Mouse (Mus musculus) heart, embryonic 12.5 days (tissue): ENCODE data around the gene 1110051M20Rik. TPM values are rescaled to one million over a fixed set of nuclear protein-coding genes. Genes with fewer than 3 reads are reported as not detected.
A peak's percentile ranks its signal among the peaks of the same experiment; 100 is the strongest.

Source experiments
- ATAC-seq: fragments of 200-750 bp; cut with Nextera tagmentation; 2 replicates; pipeline ENCODE4 v1.8.0; 2017; ENCODE audit warnings: moderate TSS enrichment, moderate library complexity; ENCODE audit not compliant: insufficient number of reproducible peaks, low FRiP score
- H3K27ac ChIP-seq: fragments of 300-500 bp; sonication (generic); 2 replicates; pipeline ENCODE4 v1.5.1; 2016; ENCODE audit warnings: mild to moderate bottlenecking, moderate library complexity; ENCODE audit not compliant: poor library complexity, severe bottlenecking
- H3K27me3 ChIP-seq: fragments of 300-500 bp; sonication (generic); replicated peaks from 2 replicates; pipeline ENCODE4 v1.6.1; 2016; ENCODE audit warnings: mild to moderate bottlenecking, moderate library complexity
- H3K36me3 ChIP-seq: fragments of 300-500 bp; sonication (generic); 2 replicates; pipeline ENCODE4 v1.6.1; 2016; ENCODE audit warnings: mild to moderate bottlenecking, moderate library complexity
- H3K4me1 ChIP-seq: fragments of 300-500 bp; sonication (generic); replicated peaks from 2 replicates; pipeline ENCODE4 v1.6.1; 2016; ENCODE audit warnings: mild to moderate bottlenecking
- H3K4me2 ChIP-seq: fragments of 300-500 bp; sonication (generic); 2 replicates; pipeline ENCODE4 v1.6.1; 2016; ENCODE audit warnings: mild to moderate bottlenecking, moderate library complexity
- H3K4me3 ChIP-seq: fragments of 300-500 bp; sonication (generic); 2 replicates; pipeline ENCODE4 v1.5.1; 2016; ENCODE audit warnings: mild to moderate bottlenecking
- H3K9ac ChIP-seq: fragments of 300-500 bp; sonication (generic); 2 replicates; pipeline ENCODE4 v1.6.1; 2016; ENCODE audit warnings: mild to moderate bottlenecking, moderate library complexity
- H3K9me3 ChIP-seq: fragments of 300-500 bp; sonication (generic); replicated peaks from 2 replicates; pipeline ENCODE4 v1.6.1; 2016; ENCODE audit warnings: mild to moderate bottlenecking, moderate library complexity
- WGBS: fragments of 180-500 bp; shearing (Covaris S2); methylation state at CpG from one replicate; pipeline ENCODE4 v1.1.7; 2016; 5-methylcytosine and 5-hydroxymethylcytosine counted together
- polyA plus RNA-seq: library from polyadenylated mRNA; unstranded; fragments of >200 nt; fragmentation: Nextera tagmentation; extraction: Ambion mirVana; gene quantifications from 2 replicates; pipeline ENCODE4 v1.2.1, GENCODE M21; 2016

1110051M20Rik gene
- polyA plus RNA-seq, 1 experiment from 2014 or later = 35.7 TPM

DNA sequence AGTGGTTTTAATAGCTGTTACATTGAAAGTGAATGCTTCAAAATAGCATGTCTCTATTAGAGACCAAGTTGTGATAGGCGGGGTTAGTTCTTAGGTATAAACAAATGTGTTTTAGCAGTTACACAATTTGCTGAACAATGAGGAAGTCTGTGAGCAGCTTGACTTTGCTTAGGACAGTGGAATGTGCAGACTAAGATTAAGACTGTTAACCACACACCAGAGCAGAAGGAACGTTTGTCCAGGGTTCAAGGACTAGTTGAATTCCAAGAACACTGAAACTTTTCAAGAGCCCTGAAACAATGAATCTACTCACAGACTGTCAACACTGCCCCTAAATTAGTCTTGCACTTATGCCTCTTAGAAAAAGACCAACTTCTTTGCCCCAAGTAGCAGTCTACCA, 2.8 kb downstream of the 1110051M20Rik start:
- H3K36me3 ChIP-seq = no peaks in the 10 kb centered on the region
- H3K9ac ChIP-seq = no peak overlapping the region
- no peak overlapping the region for H3K4me3 ChIP-seq
- no peak overlapping the region for H3K27ac ChIP-seq
- H3K4me2 ChIP-seq = no peak overlapping the region
- peaks cover 21% of the 10 kb centered on the region for H3K4me1 ChIP-seq
- H3K27me3 ChIP-seq = no peaks in the 10 kb centered on the region
- ATAC-seq = no peak
- WGBS = 54% methylated on average over 2 of the region's 2 CpGs
- no peaks in the 10 kb centered on the region for H3K9me3 ChIP-seq

DNA sequence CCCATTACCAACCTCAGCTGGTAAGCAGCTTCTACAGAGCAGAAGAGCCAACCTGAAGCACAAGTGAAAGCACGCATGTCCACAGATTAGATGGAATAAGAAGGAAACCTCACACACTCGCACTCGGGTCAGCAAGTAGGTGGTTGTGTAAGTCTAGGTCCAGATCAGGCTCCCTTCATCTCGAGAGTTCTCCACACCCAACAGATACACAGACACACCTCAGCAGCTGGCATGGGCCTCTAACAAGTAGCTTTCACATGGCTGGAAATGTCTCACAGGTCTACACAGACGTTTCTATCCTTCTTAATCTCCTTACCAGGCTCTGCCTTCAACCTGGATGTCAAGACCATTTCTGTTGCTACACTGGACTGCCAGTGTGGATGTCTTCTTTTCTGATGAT, 3.8 kb downstream of the 1110051M20Rik start:
- Histone ChIP-seq H3K9me3 (no peaks in the 10 kb centered on the region), H3K9ac (no peak overlapping the region), H3K4me1 (peaks cover 24% of the 10 kb centered on the region), H3K36me3 (no peaks in the 10 kb centered on the region), H3K4me2 (no peak overlapping the region), H3K27ac (no peak overlapping the region), H3K27me3 (no peaks in the 10 kb centered on the region), H3K4me3 (no peak overlapping the region)
- 79% methylated on average over 5 of the region's 5 CpGs for WGBS
- no peak for ATAC-seq

DNA sequence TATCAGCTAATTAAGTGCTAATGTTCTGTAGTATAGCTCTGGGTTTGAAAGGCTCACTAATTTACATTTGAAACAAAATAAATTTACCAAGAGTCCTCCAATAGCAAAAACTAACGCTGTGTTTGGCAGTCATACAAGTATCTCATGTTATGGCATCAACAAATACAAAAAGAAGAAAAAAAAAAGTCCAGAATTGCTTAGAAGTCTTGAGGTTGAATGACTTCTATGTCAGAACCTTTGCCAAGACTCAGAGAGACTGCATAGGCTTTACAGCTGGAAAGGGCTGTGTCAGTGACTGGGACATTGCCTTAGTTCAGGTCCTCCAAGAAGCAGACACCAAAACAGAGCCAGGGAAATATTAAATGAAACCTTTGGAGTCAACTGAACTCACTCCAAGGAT, 4.6 kb downstream of the 1110051M20Rik start:
- Histone ChIP-seq H3K9ac (no peak overlapping the region), H3K36me3 (no peaks in the 10 kb centered on the region), H3K27me3 (no peaks in the 10 kb centered on the region), H3K9me3 (no peaks in the 10 kb centered on the region), H3K4me1 (peaks cover 21% of the 10 kb centered on the region), H3K27ac (no peak overlapping the region), H3K4me3 (no peak overlapping the region), H3K4me2 (no peak overlapping the region)
- 80% methylated on average over 1 of the region's 1 CpGs for WGBS
- no peak for ATAC-seq

DNA sequence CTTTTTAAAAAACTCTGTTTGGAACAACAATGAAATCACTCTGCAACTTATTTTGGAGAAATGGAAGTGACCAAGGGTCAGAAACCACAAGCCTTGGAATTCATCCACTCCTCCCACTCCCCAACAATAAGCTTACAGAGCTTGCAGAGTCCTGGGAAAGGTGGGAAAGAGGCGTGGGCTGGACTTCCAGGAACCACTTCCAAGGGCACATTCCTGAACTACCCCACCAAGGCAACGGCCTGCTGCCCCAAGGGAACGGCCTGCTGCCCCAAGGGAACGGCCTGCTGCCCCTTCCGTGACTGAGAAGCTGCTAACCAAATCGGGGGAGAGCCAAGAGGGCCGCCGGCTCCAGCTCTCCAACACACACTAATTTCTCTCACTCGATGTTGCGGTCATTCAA, 5.2 kb downstream of the 1110051M20Rik start:
- Histone ChIP-seq H3K36me3 (no peaks in the 10 kb centered on the region), H3K4me2 (no peak overlapping the region), H3K4me3 (no peak overlapping the region), H3K27me3 (no peaks in the 10 kb centered on the region), H3K9me3 (no peaks in the 10 kb centered on the region), H3K27ac (no peak overlapping the region), H3K9ac (no peak overlapping the region), H3K4me1 (peaks cover 21% of the 10 kb centered on the region)
- no peak for ATAC-seq
- 80% methylated on average over 10 of the region's 10 CpGs for WGBS

DNA sequence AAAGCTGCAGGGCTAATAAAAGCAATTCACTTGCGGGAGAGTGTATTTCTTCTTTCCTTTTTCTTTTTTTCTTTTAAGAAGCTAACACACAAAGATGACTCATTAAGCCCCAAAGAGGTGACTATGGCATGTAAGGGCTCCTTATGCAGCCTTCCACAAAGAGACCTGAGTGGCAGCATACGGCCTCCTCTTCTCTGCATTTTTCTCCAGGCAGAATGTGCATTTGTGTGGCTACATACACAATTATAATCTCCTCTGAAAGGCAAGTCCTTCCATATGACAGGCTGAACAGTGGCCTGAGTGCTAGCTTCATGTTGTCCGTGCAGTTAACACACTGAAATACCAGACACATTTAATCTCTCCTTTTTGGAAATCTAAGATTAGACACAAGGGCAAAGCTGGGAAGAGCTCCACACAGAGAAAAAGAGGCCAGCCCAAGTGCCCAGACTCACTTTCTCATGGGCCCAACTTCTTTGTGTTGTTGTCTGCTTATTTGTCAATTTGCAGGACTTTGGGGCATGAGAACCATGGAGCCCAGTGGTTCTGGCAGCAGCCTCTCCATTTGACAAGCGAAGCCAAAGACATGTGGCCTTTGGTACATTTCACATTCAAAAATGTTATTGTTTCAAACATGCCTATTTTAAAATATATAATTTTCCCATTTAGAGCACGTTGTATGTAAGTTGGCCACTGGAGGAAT, 7.2 kb downstream of the 1110051M20Rik start:
- Histone ChIP-seq H3K9ac (0 out of 2 replicates have a peak overlapping the region, but pooled peaks have one; percentile 28), H3K4me1 (peaks cover 16% of the 10 kb centered on the region), H3K36me3 (no peaks in the 10 kb centered on the region), H3K4me3 (no peak overlapping the region), H3K9me3 (no peaks in the 10 kb centered on the region), H3K4me2 (peak overlapping the region; percentile 6; the same call in 1 of the 2 replicates), H3K27ac (peak overlapping the region; percentile 71), H3K27me3 (no peaks in the 10 kb centered on the region)
- WGBS = 63% methylated on average over 5 of the region's 5 CpGs
- ATAC-seq = no peak

DNA sequence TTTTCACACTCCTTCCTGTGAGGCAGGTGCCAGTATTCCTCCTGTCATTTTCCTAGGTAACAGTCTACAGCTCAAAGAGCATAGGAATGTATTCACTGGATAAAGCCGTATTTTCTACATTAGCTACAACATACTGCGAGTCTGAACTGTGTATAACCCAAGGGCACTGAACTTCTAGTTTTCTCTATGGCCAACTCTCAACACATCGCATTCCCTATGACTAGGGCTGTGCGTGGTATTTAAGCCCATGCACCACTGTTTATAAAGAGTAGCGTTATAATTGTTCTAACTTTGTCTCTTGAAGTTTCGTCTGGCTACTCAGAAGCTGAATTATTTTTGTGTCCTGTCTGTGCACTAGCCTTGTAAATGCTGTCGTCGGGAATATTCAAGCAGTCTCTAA, 7.8 kb downstream of the 1110051M20Rik start:
- no peaks in the 10 kb centered on the region for H3K36me3 ChIP-seq
- ATAC-seq = no peak
- no peak overlapping the region for H3K4me3 ChIP-seq
- H3K27ac ChIP-seq = peak overlapping the region; percentile 71
- no peaks in the 10 kb centered on the region for H3K27me3 ChIP-seq
- no peak overlapping the region for H3K9ac ChIP-seq
- H3K4me1 ChIP-seq = peaks cover 15% of the 10 kb centered on the region
- H3K9me3 ChIP-seq = no peaks in the 10 kb centered on the region
- 0 out of 2 replicates have a peak overlapping the region, but pooled peaks have one; percentile 6 for H3K4me2 ChIP-seq
- WGBS = 76% methylated on average over 8 of the region's 8 CpGs

DNA sequence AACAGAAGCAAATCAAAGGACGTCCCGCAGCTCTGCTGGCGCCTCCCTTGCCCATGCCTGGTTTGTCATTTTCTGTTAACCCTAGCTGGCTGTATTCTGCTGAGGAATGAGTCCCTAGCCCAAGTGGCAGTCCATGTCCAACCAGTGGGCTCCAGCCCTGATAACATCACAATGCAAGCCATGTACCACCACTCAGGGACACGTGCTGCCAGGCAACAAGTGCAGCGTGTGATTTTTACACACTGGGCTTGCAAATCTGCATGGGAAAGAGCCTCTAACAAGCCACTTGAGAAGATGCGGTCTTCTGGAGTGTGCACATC, 13.9 kb downstream of the 1110051M20Rik start:
- Histone ChIP-seq H3K9me3 (no peaks in the 10 kb centered on the region), H3K27ac (no peak overlapping the region), H3K4me2 (peak overlapping the region; percentile 23; the same call in 1 of the 2 replicates), H3K36me3 (no peaks in the 10 kb centered on the region), H3K9ac (no peak overlapping the region), H3K4me1 (peaks cover 35% of the 10 kb centered on the region), H3K4me3 (no peak overlapping the region), H3K27me3 (no peaks in the 10 kb centered on the region)
- 29% methylated on average over 6 of the region's 6 CpGs for WGBS
- ATAC-seq = no peak

DNA sequence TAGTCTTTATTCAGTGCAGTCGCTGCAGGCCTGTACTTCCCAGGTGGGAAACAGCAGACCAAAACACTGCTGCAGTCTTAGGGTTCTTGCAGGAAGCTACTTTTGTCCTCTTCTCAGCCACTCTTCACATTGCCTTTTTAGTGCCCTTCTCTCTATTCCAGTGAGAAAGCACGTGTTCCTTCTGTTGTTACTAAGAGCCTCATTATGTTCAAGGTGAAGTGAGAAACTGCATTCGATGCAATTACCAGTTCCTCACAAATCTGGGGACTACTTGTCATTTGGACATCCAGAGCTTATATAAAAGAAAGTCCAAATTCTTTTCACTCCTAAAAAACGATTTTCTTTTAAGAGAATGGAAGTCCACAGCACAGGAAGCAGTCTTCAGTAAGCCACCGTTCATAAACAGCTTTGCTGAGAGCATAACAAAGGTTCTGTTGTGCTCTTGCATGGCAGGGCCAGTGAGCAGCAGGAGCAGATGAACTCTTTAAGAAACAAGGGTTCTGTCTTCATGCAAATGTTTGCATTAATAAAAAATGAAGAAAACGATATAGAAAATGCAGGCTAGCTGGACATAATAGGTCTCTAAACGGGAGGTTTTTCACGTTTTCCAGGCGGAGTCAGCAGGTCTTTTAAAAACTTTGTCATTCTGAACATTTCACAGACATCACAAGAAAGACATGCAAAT, 14.4 kb downstream of the 1110051M20Rik start:
- H3K9ac ChIP-seq = no peak overlapping the region
- peak overlapping the region; percentile 23; the same call in 1 of the 2 replicates for H3K4me2 ChIP-seq
- H3K4me1 ChIP-seq = peaks cover 35% of the 10 kb centered on the region
- WGBS = 40% methylated on average over 9 of the region's 9 CpGs
- H3K36me3 ChIP-seq = no peaks in the 10 kb centered on the region
- no peaks in the 10 kb centered on the region for H3K9me3 ChIP-seq
- H3K27ac ChIP-seq = peak overlapping the region; percentile 39; the same call in 1 of the 2 replicates
- H3K27me3 ChIP-seq = no peaks in the 10 kb centered on the region
- H3K4me3 ChIP-seq = no peak overlapping the region
- no peak for ATAC-seq

DNA sequence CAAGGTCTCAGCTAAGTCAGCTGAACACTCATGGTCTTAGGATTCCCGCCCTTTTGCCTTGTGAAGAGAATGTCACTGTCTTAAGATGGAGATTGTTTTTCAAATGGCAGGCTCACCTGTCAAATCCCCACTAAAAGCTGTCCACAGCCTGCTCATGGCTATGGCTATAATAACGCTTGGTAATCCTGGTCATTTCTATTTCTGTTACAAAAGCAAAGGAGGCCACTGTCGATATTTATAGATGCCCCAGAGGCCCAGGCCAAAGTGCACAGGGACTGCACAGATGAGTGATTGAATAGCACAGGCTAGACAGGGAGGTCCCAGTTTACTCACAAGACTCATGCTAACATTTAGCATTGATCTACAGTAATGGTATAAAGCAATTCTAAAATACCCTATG, 15.4 kb downstream of the 1110051M20Rik start:
- Histone ChIP-seq H3K27ac (peak overlapping the region; percentile 26; the same call in 1 of the 2 replicates), H3K4me2 (no peak overlapping the region; the same call in 1 of the 2 replicates), H3K4me1 (peaks cover 35% of the 10 kb centered on the region), H3K36me3 (no peaks in the 10 kb centered on the region), H3K9me3 (no peaks in the 10 kb centered on the region), H3K4me3 (no peak overlapping the region), H3K9ac (no peak overlapping the region), H3K27me3 (no peaks in the 10 kb centered on the region)
- 46% methylated on average over 3 of the region's 3 CpGs for WGBS
- no peak for ATAC-seq

DNA sequence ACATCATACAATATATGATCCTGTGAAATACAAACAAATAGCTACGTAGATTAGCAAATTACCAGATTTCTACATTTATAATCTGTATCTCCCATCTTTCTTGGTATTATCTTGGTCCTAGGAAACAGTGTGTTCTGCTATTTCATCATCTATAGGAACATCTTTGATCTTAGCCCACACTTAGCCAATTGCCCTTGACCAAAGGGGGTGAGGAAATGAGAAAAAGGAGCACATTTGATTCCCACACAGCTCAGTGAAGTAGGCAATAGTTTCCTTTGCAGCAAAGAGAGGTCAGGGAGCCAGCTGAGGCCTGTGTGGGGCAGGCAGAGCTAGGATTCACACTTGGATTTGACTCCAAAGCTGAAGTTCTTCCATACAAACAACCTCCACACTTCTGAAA, 18.2 kb downstream of the 1110051M20Rik start:
- ATAC-seq = no peak
- H3K27ac ChIP-seq = no peak overlapping the region
- H3K9ac ChIP-seq = peak overlapping the region; percentile 30; the same call in 1 of the 2 replicates
- H3K27me3 ChIP-seq = no peaks in the 10 kb centered on the region
- H3K36me3 ChIP-seq = peaks cover 5% of the 10 kb centered on the region
- H3K4me3 ChIP-seq = no peak overlapping the region
- WGBS = 90% methylated on average over 1 of the region's 1 CpGs
- no peaks in the 10 kb centered on the region for H3K9me3 ChIP-seq
- peaks cover 35% of the 10 kb centered on the region for H3K4me1 ChIP-seq
- no peak overlapping the region for H3K4me2 ChIP-seq

DNA sequence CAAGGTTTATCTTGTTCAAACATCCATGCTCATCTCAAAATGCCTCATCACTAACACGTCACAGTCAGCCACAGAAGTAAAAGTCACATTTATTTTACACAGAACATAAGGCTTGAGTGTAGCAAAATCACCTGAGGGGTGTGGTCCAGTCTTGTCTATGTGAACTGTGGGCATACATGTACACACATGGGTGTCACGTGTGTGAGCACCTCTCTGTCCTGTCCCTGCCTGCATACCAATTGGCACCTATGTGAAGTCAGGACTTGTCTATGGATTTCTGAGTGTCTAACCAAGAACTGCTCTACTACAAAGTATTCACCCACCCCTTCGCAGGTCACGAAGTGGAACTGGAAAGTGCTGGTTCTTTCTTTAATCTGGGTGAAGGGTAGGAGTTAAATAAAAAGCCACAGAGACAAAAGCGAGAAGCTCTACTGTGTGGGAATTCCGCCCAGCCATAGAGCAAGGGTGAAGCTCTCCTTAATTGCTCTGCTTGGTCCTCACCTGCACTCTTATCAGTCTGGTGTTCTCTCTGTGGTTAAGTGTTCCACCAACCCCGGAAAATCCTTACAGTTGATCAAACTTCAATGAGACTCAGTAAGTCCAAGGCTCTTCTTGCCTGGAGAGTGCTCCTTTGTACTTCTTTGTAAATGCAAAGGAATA, 20.3 kb downstream of the 1110051M20Rik start:
- Histone ChIP-seq H3K4me1 (peaks cover 19% of the 10 kb centered on the region), H3K9me3 (no peaks in the 10 kb centered on the region), H3K27ac (no peak overlapping the region), H3K4me3 (no peak overlapping the region), H3K4me2 (no peak overlapping the region), H3K36me3 (peaks cover 8% of the 10 kb centered on the region), H3K9ac (no peak overlapping the region), H3K27me3 (no peaks in the 10 kb centered on the region)
- WGBS = 79% methylated on average over 7 of the region's 7 CpGs
- no peak for ATAC-seq
